Mouse (Mus musculus) midbrain, embryonic 13.5 days (tissue): ENCODE data around the gene Apcs. TPM values are rescaled to one million over a fixed set of nuclear protein-coding genes. Genes with fewer than 3 reads are reported as not detected.

Experiments
- polyA plus RNA-seq: library from polyadenylated mRNA; unstranded; fragments of >200 nt; fragmentation: Nextera tagmentation; extraction: Ambion mirVana; gene quantifications from 2 replicates; pipeline ENCODE4 v1.2.1, GENCODE M21; 2015

The Apcs gene
- polyA plus RNA-seq, 1 experiment from 2014 or later: not detected

Other genes with a start within 250 kb of the Apcs start
- not detected in 2 replicates for gene Crp, start 197.0 kb downstream of the Apcs start, polyA plus RNA-seq
- gene Olfr16, start 55.4 kb upstream of the Apcs start, polyA plus RNA-seq: not detected in 2 replicates
- gene Olfr1408, start 242.3 kb upstream of the Apcs start, polyA plus RNA-seq: not detected in 2 replicates